Mouse (Mus musculus): ENCODE results near the gene Ttc27. TPM values are rescaled to one million over a fixed set of nuclear protein-coding genes. Genes with fewer than 3 reads are reported as not detected.

Gene Ttc27
- 3.4 TPM for polyA plus RNA-seq (2014; fragmentation: Illumina TruSeq; extraction: RNeasy Lipid Tissue Mini Kit (QIAGEN cat#74804); ENCODE audit: low replicate concordance)

GRCm38 (mm10) chr17:74717618-74718151 is at the start of gene Ttc27:
Gene Ttc27 (plus strand): TSS chr17:74717732.

Other genes with a start within 250 kb of the Ttc27 start
- gene Yipf4, start 228.2 kb upstream of the Ttc27 start, polyA plus RNA-seq (2014; fragmentation: Illumina TruSeq; extraction: RNeasy Lipid Tissue Mini Kit (QIAGEN cat#74804); ENCODE audit: low replicate concordance): 330 TPM
- gene Birc6, start 189.4 kb upstream of the Ttc27 start, polyA plus RNA-seq (2014; fragmentation: Illumina TruSeq; extraction: RNeasy Lipid Tissue Mini Kit (QIAGEN cat#74804); ENCODE audit: low replicate concordance): 158 TPM